In the genomic region with DNA sequence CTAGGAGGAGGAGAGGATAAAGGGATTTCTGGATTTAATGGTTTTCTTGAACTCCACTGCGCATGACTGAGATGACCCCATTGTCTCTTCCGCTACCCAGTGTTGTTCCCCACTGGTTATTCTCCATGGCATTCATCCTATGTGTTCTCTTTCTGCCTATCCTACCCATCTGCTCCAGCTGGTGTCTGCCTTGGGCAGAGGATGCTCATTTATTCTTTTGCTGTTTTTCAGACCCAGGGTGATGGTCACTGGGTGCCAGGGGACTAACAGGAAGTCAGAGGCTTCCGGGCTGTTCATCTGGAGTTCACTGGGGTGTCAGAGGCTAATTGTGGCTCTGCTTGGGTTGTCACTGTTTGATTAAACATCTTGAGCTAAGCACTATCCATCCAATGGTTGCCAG, we compare ENCODE assay signal across 21 mouse cellular contexts. TPM values are rescaled to one million over a fixed set of nuclear protein-coding genes. Genes with fewer than 3 reads are reported as not detected.
DNase-seq lines count a peak whose midpoint lies in the region; ATAC-seq lines count a peak whose summit lies in the region.
"Had no signal": no experiment of that assay in that cellular context is flagged by ENCODE, and none has a peak within 500 bp of the region (broad histone marks: within the 10 kb centered on the region; RNA-seq: fewer than 3 reads in every experiment).

No protein-coding gene starts in this region.

- no peaks in the 10 kb centered on the region for H3K36me3 ChIP-seq in hindbrain, embryonic 10.5 days
- H3K36me3 ChIP-seq in hindbrain, embryonic 13.5 days, result no peaks in the 10 kb centered on the region
- no peaks in the 10 kb centered on the region for H3K36me3 ChIP-seq in midbrain, embryonic 11.5 days (ENCODE audit: control insufficient read depth, insufficient read depth, low read length)
- no peaks in the 10 kb centered on the region; the same call in 1 of the 2 replicates for H3K36me3 ChIP-seq in midbrain, embryonic 16.5 days (ENCODE audit: control insufficient read depth, insufficient read depth, low read length)
- no peaks in the 10 kb centered on the region for H3K36me3 ChIP-seq in midbrain, embryonic 13.5 days
- H3K36me3 ChIP-seq: embryonic facial prominence, embryonic 15.5 days; forebrain, embryonic 10.5 days; heart, embryonic 13.5 days; intestine, embryonic 15.5 days had no signal

- H3K4me2 ChIP-seq in hindbrain, embryonic 13.5 days, result no peak overlapping the region
- no peak overlapping the region for H3K4me2 ChIP-seq in midbrain, embryonic 11.5 days
- no peak overlapping the region for H3K4me2 ChIP-seq in midbrain, embryonic 16.5 days (ENCODE audit: low read length)
- H3K4me2 ChIP-seq in midbrain, embryonic 13.5 days (replicated peaks), result no peak overlapping the region
- H3K4me2 ChIP-seq: embryonic facial prominence, embryonic 15.5 days; heart, embryonic 13.5 days; intestine, embryonic 15.5 days had no signal

- no peak overlapping the region; the same call in 1 of the 2 replicates for H3K27ac ChIP-seq in hindbrain, embryonic 10.5 days
- H3K27ac ChIP-seq in hindbrain, embryonic 13.5 days, result no peak overlapping the region
- no peak overlapping the region for H3K27ac ChIP-seq in midbrain, embryonic 11.5 days (ENCODE audit: low read depth, low read length)
- H3K27ac ChIP-seq in midbrain, embryonic 16.5 days (ENCODE audit: low read length), result no peak overlapping the region
- H3K27ac ChIP-seq in midbrain, embryonic 13.5 days, result no peak overlapping the region
- H3K27ac ChIP-seq: embryonic facial prominence, embryonic 15.5 days; forebrain, embryonic 10.5 days; gastrocnemius, adult 2 months; heart, embryonic 13.5 days; intestine, embryonic 15.5 days had no signal

- no peaks in the 10 kb centered on the region for H3K4me1 ChIP-seq in hindbrain, embryonic 10.5 days (replicated peaks)
- H3K4me1 ChIP-seq in hindbrain, embryonic 13.5 days (replicated peaks), result peaks cover 5% of the 10 kb centered on the region; the same call in 1 of the 2 replicates
- H3K4me1 ChIP-seq in midbrain, embryonic 11.5 days (ENCODE audit: control insufficient read depth, insufficient read depth, low read length), result no peaks in the 10 kb centered on the region; the same call in 1 of the 2 replicates
- no peaks in the 10 kb centered on the region for H3K4me1 ChIP-seq in midbrain, embryonic 16.5 days (ENCODE audit: control insufficient read depth, insufficient read depth, low read length)
- H3K4me1 ChIP-seq in midbrain, embryonic 13.5 days (replicated peaks), result 0 out of 2 replicates have a peak, but pooled peaks cover 4% of the 10 kb centered on the region
- H3K4me1 ChIP-seq: embryonic facial prominence, embryonic 15.5 days; forebrain, embryonic 10.5 days; heart, embryonic 13.5 days; intestine, embryonic 15.5 days had no signal

- no peaks in the 10 kb centered on the region for H3K9me3 ChIP-seq in hindbrain, embryonic 10.5 days
- no peaks in the 10 kb centered on the region for H3K9me3 ChIP-seq in hindbrain, embryonic 13.5 days
- no peaks in the 10 kb centered on the region for H3K9me3 ChIP-seq in midbrain, embryonic 11.5 days (ENCODE audit: control insufficient read depth, low read length)
- no peaks in the 10 kb centered on the region for H3K9me3 ChIP-seq in midbrain, embryonic 16.5 days (replicated peaks; ENCODE audit: control insufficient read depth, low read length, poor library complexity, severe bottlenecking)
- no peaks in the 10 kb centered on the region for H3K9me3 ChIP-seq in midbrain, embryonic 13.5 days
- H3K9me3 ChIP-seq: embryonic facial prominence, embryonic 15.5 days; forebrain, embryonic 10.5 days; heart, embryonic 13.5 days; intestine, embryonic 15.5 days had no signal

- ATAC-seq in hindbrain, embryonic 13.5 days (ENCODE audit: low FRiP score), result no peak
- peak; percentile 42 for ATAC-seq in midbrain, embryonic 11.5 days (ENCODE audit: low FRiP score)
- ATAC-seq in midbrain, embryonic 16.5 days, result no peak
- ATAC-seq in midbrain, embryonic 13.5 days, result peak; percentile 43; the same call in 1 of the 2 replicates
- ATAC-seq in CD4-positive, CD25-positive, alpha-beta regulatory T cell, adult 4 months, result no peak
- ATAC-seq: forebrain, embryonic 14.5 days; intestine, embryonic 15.5 days had no signal

- WGBS in hindbrain, embryonic 10.5 days, result 63% methylated on average over 3 of the region's 3 CpGs
- 34% methylated on average over 3 of the region's 3 CpGs for WGBS in hindbrain, embryonic 13.5 days
- 55% methylated on average over 3 of the region's 3 CpGs for WGBS in midbrain, embryonic 11.5 days
- 43% methylated on average over 3 of the region's 3 CpGs for WGBS in midbrain, embryonic 16.5 days
- WGBS in midbrain, embryonic 13.5 days, result 54% methylated on average over 3 of the region's 3 CpGs

- H3K9ac ChIP-seq in hindbrain, embryonic 13.5 days, result no peak overlapping the region
- no peak overlapping the region for H3K9ac ChIP-seq in midbrain, embryonic 11.5 days (ENCODE audit: low read length)
- H3K9ac ChIP-seq in midbrain, embryonic 16.5 days (ENCODE audit: low read depth, low read length), result no peak overlapping the region
- H3K9ac ChIP-seq in midbrain, embryonic 13.5 days (replicated peaks), result no peak overlapping the region
- H3K9ac ChIP-seq: embryonic facial prominence, embryonic 15.5 days; heart, embryonic 13.5 days; intestine, embryonic 15.5 days had no signal

- peak; percentile 15 for DNase-seq in hindbrain, embryonic 10.5 days (ENCODE audit: low spot score)
- no peak for DNase-seq in midbrain, embryonic 11.5 days (ENCODE audit: low spot score, missing footprints)
- peak; percentile 20 for DNase-seq in mesoderm, embryonic 11.5 days (ENCODE audit: low read depth, low spot score)
- DNase-seq: adrenal gland, postnatal 10 days; cerebellum, adult 11 months; cerebellum, adult 8-10 months; cerebellum, postnatal 14 days; gastrocnemius, adult 2 months; gastrocnemius, postnatal 25 days; heart, postnatal 36 days had no signal

- no peaks in the 10 kb centered on the region for H3K27me3 ChIP-seq in hindbrain, embryonic 10.5 days (ENCODE audit: insufficient read depth, poor library complexity, severe bottlenecking)
- no peaks in the 10 kb centered on the region for H3K27me3 ChIP-seq in hindbrain, embryonic 13.5 days
- no peaks in the 10 kb centered on the region for H3K27me3 ChIP-seq in midbrain, embryonic 11.5 days (ENCODE audit: control insufficient read depth, insufficient read depth, low read length)
- H3K27me3 ChIP-seq in midbrain, embryonic 16.5 days (ENCODE audit: control insufficient read depth, insufficient read depth, low read depth, low read length), result no peaks in the 10 kb centered on the region
- H3K27me3 ChIP-seq in midbrain, embryonic 13.5 days, result no peaks in the 10 kb centered on the region
- H3K27me3 ChIP-seq: embryonic facial prominence, embryonic 15.5 days; heart, embryonic 13.5 days; intestine, embryonic 15.5 days had no signal

- no peak overlapping the region for H3K4me3 ChIP-seq in hindbrain, embryonic 10.5 days
- no peak overlapping the region for H3K4me3 ChIP-seq in hindbrain, embryonic 13.5 days
- no peak overlapping the region for H3K4me3 ChIP-seq in midbrain, embryonic 11.5 days (ENCODE audit: low read depth, low read length)
- H3K4me3 ChIP-seq in midbrain, embryonic 16.5 days (ENCODE audit: low read depth, low read length), result no peak overlapping the region
- no peak overlapping the region for H3K4me3 ChIP-seq in midbrain, embryonic 13.5 days (replicated peaks)
- H3K4me3 ChIP-seq: embryonic facial prominence, embryonic 15.5 days; erythroblast, embryonic 14.5 days; forebrain, embryonic 10.5 days; gastrocnemius, adult 2 months; heart, embryonic 13.5 days; intestine, embryonic 15.5 days had no signal

RNA-seq across cellular contexts. Expression of a gene that starts 24.4 kb away (rescaled TPM):
- polyA plus RNA-seq in hindbrain, embryonic 10.5 days (2016; fragmentation: Nextera tagmentation; extraction: Ambion mirVana), result 0.75 and 1.1 TPM in 2 replicates
- 6.5 and 7.0 TPM in 2 replicates for polyA plus RNA-seq in hindbrain, embryonic 13.5 days (2015; fragmentation: Nextera tagmentation; extraction: Ambion mirVana)
- 3.2 and 3.4 TPM in 2 replicates for polyA plus RNA-seq in midbrain, embryonic 11.5 days (2014; fragmentation: Nextera tagmentation; extraction: Ambion mirVana)
- 16.0 and 16.6 TPM in 2 replicates for polyA plus RNA-seq in midbrain, embryonic 16.5 days (2015; fragmentation: Nextera tagmentation; extraction: Ambion mirVana)
- polyA plus RNA-seq in midbrain, embryonic 13.5 days (2015; fragmentation: Nextera tagmentation; extraction: Ambion mirVana), result 6.6 and 7.6 TPM in 2 replicates
- not detected for polyA plus RNA-seq in CD4-positive, CD25-positive, alpha-beta regulatory T cell, adult 4 months (2017; shearing (Covaris generic))
- polyA plus RNA-seq: embryonic facial prominence, embryonic 15.5 days; erythroblast, embryonic 14.5 days; heart, embryonic 13.5 days; heart, postnatal 0 days had no signal

Comparison
In these comparisons a context has a peak if more than half of its experiments do, and no peak if none do; other contexts are left out.
1. ATAC-seq: peak in midbrain, embryonic 11.5 days (single experiment) and midbrain, embryonic 13.5 days (single experiment); none in hindbrain, embryonic 13.5 days (single experiment), midbrain, embryonic 16.5 days (single experiment) and CD4-positive, CD25-positive, alpha-beta regulatory T cell, adult 4 months (single experiment).